Mouse (Mus musculus): ENCODE results near the gene Chst7. TPM values are rescaled to one million over a fixed set of nuclear protein-coding genes. Genes with fewer than 3 reads are reported as not detected.
A peak's percentile ranks its signal among the peaks of the same experiment; 100 is the strongest.

Gene Chst7
- 1.5 TPM in 1 of 2 replicates, not detected in the other for polyA plus RNA-seq (2012; ENCODE audit: insufficient read depth, insufficient read length, missing spikeins)

DNA sequence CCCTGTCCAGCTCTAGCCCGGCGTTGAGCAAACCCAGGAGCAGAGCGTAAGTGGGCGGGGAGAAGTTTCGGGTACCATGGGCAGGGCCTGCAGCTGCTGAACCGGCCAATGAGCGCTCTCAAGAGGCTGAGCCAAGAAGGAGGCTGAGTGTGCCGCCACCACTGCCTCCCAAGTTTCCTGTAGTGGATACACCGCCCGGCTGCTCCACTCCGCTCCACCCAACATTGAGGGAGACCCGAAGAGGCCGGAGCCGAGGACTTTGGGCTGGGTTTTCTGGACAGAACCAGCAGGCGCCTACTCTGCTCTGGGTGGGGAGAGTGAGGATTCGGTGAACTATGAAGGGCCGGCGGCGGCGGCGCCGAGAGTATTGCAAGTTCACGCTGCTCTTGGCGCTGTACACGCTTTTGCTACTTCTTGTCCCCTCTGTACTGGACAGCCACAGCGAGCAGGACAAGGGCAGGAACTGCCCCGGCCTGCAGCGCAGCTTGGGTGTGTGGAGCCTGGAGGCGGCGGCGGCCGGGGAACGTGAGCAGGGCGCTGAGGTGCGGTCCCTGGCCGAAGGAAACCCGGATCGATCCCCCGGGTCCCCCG is at the start of gene Chst7:
Gene Chst7, plus strand, starts transcription at position 180 of the 591 bp plus-strand sequence.
- Histone ChIP-seq H3K27ac (replicated peaks; ENCODE audit: low read depth, low read length) (0 out of 2 replicates have a peak within 1 kb of the TSS, but pooled peaks have one; percentile 24), H3K4me3 (ENCODE audit: insufficient read depth, low read depth, low read length) (peak within 1 kb of the TSS; percentile 71), H3K4me1 (ENCODE audit: control insufficient read depth, insufficient read depth, insufficient read length, low read length) (no peaks in the 10 kb centered on the region)

DNA sequence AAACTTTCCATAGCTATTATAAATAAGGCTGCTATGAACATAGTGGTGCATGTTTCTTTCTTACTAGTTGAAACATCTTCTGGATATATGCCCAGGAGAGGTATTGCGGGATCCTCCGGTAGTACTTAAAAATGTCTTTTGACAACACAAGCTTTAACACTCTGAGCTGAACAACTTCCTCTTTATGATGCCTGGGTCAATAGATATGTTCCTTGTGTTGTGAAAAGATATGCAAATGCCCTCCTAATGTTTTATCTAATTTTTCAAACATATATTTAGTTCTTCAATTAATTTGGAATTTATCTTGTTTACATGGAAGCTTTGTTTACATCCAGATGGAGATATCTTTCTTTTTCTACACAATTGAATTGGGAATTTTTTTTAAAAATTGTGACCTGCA is 47.1 kb upstream of the Chst7 start:
- Histone ChIP-seq H3K4me3 (ENCODE audit: insufficient read depth, low read depth, low read length) (no peak overlapping the region), H3K4me1 (ENCODE audit: control insufficient read depth, insufficient read depth, insufficient read length, low read length) (no peaks in the 10 kb centered on the region), H3K27ac (replicated peaks; ENCODE audit: low read depth, low read length) (no peak overlapping the region)

- Histone ChIP-seq H3K27ac (replicated peaks; ENCODE audit: low read depth, low read length) (no peak overlapping the region), H3K4me3 (ENCODE audit: insufficient read depth, low read depth, low read length) (no peak overlapping the region), H3K4me1 (ENCODE audit: control insufficient read depth, insufficient read depth, insufficient read length, low read length) (no peaks in the 10 kb centered on the region)
Measured at GRCm38 (mm10) chrX:20020942-20021341, 38.4 kb upstream of the Chst7 start.

- Histone ChIP-seq H3K4me1 (ENCODE audit: control insufficient read depth, insufficient read depth, insufficient read length, low read length) (no peaks in the 10 kb centered on the region), H3K4me3 (ENCODE audit: insufficient read depth, low read depth, low read length) (peak overlapping the region; percentile 71), H3K27ac (replicated peaks; ENCODE audit: low read depth, low read length) (no peak overlapping the region)
Measured at GRCm38 (mm10) chrX:20060096-20060768, 872 bp downstream of the Chst7 start.

DNA sequence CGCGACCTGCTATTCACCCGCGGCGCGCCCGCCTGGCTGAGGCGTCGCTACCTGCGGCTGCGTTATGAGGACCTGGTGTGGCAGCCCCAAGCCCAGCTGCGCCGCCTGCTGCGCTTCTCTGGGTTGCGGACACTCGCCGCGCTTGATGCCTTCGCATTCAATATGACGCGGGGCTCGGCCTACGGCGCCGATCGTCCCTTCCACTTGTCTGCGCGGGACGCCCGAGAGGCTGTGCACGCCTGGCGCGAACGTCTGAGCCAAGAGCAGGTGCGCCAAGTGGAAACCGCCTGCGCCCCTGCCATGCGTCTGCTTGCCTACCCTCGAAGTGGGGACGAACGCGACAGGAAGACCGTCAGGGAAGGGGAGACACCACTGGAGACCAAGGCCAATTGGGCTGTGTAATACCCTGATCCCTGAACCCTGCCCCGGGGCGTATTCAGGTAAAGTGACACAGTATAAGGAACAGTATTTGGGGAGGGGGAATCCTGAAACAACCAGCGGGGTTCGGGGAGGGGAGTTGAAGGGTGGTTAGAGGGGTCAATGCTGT is 1.5 kb downstream of the Chst7 start:
- no peak overlapping the region for H3K27ac ChIP-seq (replicated peaks; ENCODE audit: low read depth, low read length)
- no peaks in the 10 kb centered on the region for H3K4me1 ChIP-seq (ENCODE audit: control insufficient read depth, insufficient read depth, insufficient read length, low read length)
- peak overlapping the region; percentile 71 for H3K4me3 ChIP-seq (ENCODE audit: insufficient read depth, low read depth, low read length)

DNA sequence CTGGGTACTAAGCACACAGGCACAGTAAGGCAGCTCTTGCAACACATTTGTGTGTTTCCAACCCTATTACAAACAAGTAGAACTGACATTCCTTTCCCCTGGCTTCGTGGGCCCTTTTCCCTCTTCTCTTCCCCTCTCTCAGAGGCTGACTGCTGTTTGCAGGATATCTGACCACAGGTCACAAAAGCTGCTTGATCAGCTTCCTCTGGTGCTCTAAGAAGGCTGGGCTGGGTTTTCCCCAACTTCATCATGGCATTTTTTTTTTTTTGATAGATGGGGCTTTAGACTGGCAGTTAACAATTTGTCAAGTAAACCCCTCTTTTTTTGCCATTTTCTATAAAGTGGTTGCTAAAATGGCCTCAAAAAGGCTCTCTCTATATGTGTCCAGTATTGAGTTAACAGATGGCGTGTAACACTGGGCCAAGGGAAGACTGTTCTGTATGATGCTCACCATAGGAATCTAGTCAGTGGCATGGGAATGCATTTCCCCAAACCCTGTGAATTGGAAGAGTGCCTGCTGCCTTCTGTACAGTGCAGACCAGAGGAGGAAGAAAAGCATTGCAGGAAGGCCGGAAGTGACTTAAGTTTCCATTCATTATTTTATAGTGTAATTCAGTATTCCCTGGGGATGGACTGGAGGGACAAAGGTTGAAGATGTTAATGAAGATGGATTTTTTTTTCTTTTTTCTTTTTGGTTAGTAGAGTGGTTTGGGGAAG is 2.6 kb downstream of the Chst7 start:
- Histone ChIP-seq H3K4me3 (ENCODE audit: insufficient read depth, low read depth, low read length) (peak overlapping the region; percentile 71), H3K4me1 (ENCODE audit: control insufficient read depth, insufficient read depth, insufficient read length, low read length) (no peaks in the 10 kb centered on the region), H3K27ac (replicated peaks; ENCODE audit: low read depth, low read length) (peak overlapping the region; percentile 37)

GRCm38 (mm10) chrX:20066636-20067035 is 7.3 kb downstream of the Chst7 start:
- no peaks in the 10 kb centered on the region for H3K4me1 ChIP-seq (ENCODE audit: control insufficient read depth, insufficient read depth, insufficient read length, low read length)
- H3K4me3 ChIP-seq (ENCODE audit: insufficient read depth, low read depth, low read length), result no peak overlapping the region
- no peak overlapping the region for H3K27ac ChIP-seq (replicated peaks; ENCODE audit: low read depth, low read length)

- Histone ChIP-seq H3K4me1 (ENCODE audit: control insufficient read depth, insufficient read depth, insufficient read length, low read length) (no peaks in the 10 kb centered on the region), H3K27ac (replicated peaks; ENCODE audit: low read depth, low read length) (peak overlapping the region; percentile 48), H3K4me3 (ENCODE audit: insufficient read depth, low read depth, low read length) (no peak overlapping the region)
Measured at GRCm38 (mm10) chrX:20070196-20070595, 10.8 kb downstream of the Chst7 start.

DNA sequence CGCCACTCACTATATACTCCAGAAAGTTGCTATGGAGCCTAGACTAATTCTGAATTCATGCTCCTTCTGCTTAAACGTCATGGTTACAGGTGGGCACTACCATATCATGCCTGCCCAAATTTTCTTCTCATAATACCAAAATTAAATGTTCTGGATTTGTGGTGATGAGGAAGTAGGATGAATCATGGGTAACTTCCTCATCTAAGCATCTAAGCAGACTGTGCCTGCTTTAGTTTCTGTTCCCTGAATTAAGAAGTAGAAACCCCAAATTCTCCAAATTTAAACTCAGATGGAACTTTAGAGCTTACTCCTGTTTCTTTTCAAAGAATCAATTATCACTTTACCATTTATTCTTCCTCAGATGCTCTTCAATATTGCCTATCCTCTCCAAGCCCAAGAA is 58.4 kb downstream of the Chst7 start:
- Histone ChIP-seq H3K4me1 (ENCODE audit: control insufficient read depth, insufficient read depth, insufficient read length, low read length) (no peaks in the 10 kb centered on the region), H3K4me3 (ENCODE audit: insufficient read depth, low read depth, low read length) (no peak overlapping the region), H3K27ac (replicated peaks; ENCODE audit: low read depth, low read length) (no peak overlapping the region)

GRCm38 (mm10) chrX:20125481-20125880 is 66.1 kb downstream of the Chst7 start:
- Histone ChIP-seq H3K4me3 (ENCODE audit: insufficient read depth, low read depth, low read length) (no peak overlapping the region), H3K4me1 (ENCODE audit: control insufficient read depth, insufficient read depth, insufficient read length, low read length) (no peaks in the 10 kb centered on the region), H3K27ac (replicated peaks; ENCODE audit: low read depth, low read length) (no peak overlapping the region)

- Histone ChIP-seq H3K27ac (replicated peaks; ENCODE audit: low read depth, low read length) (no peak overlapping the region), H3K4me3 (ENCODE audit: insufficient read depth, low read depth, low read length) (no peak overlapping the region), H3K4me1 (ENCODE audit: control insufficient read depth, insufficient read depth, insufficient read length, low read length) (no peaks in the 10 kb centered on the region)
Measured at GRCm38 (mm10) chrX:20128951-20129350, 69.6 kb downstream of the Chst7 start.

DNA sequence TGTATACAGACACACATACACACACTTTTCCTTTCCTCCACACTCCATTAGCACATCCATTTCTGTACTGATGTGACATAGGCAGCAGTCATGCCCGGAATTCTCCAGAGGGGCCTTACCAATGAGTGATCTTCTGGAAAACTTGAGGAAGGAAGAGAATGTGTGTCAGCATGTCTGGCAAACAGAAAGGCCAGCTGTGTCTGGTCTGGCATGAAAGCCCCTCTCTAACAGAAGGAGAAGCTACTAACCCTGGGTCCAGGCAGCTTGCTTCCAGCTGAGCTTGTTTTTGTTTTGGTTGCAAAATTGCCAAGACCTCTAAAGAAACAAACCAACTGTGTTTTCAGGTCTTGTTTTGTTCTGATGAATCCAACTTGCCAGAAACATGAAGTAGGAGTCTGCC is 70.1 kb downstream of the Chst7 start:
- Histone ChIP-seq H3K4me1 (ENCODE audit: control insufficient read depth, insufficient read depth, insufficient read length, low read length) (no peaks in the 10 kb centered on the region), H3K4me3 (ENCODE audit: insufficient read depth, low read depth, low read length) (no peak overlapping the region), H3K27ac (replicated peaks; ENCODE audit: low read depth, low read length) (no peak overlapping the region)

Other genes starting within 250 kb of the Chst7 start
- gene Slc9a7, start 232.2 kb downstream of the Chst7 start, polyA plus RNA-seq (2012; ENCODE audit: insufficient read depth, insufficient read length, missing spikeins), result not detected in 2 replicates